Mouse (Mus musculus) splenic B cell, adult 2 months (primary cell): ENCODE data around the gene Plcb1.

Source experiments
- DNase-seq: peaks from one replicate; pipeline ENCODE4 v3.0.0-alpha.2; 2011; ENCODE audit warnings: low read depth, low spot score
- H3K27me3 ChIP-seq: 2 replicates; pipeline ENCODE4 v1.6.1; 2012; ENCODE audit warnings: mild to moderate bottlenecking, low read length, moderate library complexity, mixed read lengths; ENCODE audit not compliant: control insufficient read depth, poor library complexity, insufficient read depth, severe bottlenecking
- H3K36me3 ChIP-seq: 2 replicates; pipeline ENCODE4 v1.6.1; 2012; ENCODE audit warnings: mild to moderate bottlenecking, low read length, moderate library complexity, mixed read lengths; ENCODE audit not compliant: control insufficient read depth, poor library complexity, insufficient read depth, severe bottlenecking

The Plcb1 gene

GRCm38 (mm10) chr2:135397970-135398369 is 612.1 kb downstream of the Plcb1 start:
- DNase-seq = no peak
- H3K36me3 ChIP-seq = no peaks in the 10 kb centered on the region
- no peaks in the 10 kb centered on the region for H3K27me3 ChIP-seq

GRCm38 (mm10) chr2:135399760-135400159 is 613.9 kb downstream of the Plcb1 start:
- no peak for DNase-seq
- no peaks in the 10 kb centered on the region for H3K27me3 ChIP-seq
- H3K36me3 ChIP-seq = no peaks in the 10 kb centered on the region

DNA sequence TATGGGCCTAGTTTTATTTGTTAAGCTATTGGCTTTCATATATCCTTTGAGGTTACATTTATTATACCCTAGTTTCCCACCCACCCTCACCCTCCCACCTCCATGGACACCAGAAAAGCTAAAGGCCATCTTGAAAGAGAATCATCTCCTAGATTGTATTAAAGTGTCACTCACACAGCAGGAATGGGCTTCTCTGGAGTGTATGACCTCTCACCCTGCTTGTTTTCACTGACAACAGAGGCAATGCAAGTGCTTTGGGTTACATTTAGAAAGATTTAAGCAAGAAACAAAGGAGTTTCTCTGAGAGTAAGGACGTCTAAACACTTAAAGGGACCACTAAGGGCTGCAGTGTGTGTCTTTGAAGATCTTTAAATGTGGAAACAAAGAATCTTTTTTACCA is 617.0 kb downstream of the Plcb1 start:
- DNase-seq = no peak
- Histone ChIP-seq H3K27me3 (no peaks in the 10 kb centered on the region), H3K36me3 (no peaks in the 10 kb centered on the region)

GRCm38 (mm10) chr2:135403344-135403743 is 617.5 kb downstream of the Plcb1 start:
- DNase-seq = no peak
- no peaks in the 10 kb centered on the region for H3K36me3 ChIP-seq
- H3K27me3 ChIP-seq = no peaks in the 10 kb centered on the region

DNA sequence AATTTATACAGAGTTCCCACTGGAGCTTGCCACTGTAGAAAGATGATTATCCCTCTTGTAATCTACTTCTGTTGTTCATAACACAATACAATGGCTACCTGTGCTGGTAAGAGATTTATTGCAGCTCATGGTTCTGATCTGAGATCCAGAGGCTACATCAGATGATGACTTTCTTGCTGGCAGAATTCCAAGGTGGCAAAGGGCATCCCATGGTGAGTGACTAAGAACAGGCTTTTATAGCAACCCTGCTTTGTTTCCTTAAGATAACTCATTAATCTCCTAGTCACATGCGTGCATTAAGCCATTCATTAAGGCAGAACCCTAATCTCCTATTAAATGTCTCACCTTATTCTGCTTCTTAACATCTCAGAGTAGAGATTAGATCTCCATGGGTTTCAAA is 618.2 kb downstream of the Plcb1 start:
- Histone ChIP-seq H3K27me3 (no peaks in the 10 kb centered on the region), H3K36me3 (no peaks in the 10 kb centered on the region)
- no peak for DNase-seq

DNA sequence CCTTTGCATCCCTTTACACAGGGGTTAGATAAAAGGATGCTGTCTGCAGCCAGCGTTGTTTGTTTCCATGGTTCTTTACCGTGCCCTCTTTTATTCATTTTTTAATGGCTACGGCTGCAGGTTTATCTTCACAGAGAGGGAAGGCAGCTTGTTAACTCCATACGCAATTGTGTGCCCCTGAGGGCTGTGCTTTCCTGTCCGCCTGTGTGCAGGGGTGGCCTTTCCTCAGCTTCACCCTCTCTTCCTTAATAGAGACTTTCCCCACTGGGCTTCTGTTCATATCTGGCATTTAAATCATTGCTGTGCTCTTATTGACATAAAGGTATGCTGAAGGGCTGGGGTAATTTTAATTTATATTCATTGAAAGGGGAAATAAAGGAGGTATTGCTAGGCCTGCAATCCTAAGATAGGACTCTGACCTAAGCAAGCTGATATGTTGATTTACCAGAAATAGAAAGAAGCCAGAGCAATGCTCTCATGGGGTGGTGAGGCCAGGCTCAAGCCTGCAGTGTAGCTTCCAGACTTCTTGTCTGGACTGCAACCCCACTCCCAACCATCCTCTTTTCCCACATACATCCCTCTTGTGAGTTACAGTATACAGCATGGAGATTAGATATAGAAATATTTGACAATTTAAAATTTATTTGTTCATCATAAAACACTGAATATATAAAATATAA is 623.7 kb downstream of the Plcb1 start:
- Histone ChIP-seq H3K27me3 (no peaks in the 10 kb centered on the region), H3K36me3 (no peaks in the 10 kb centered on the region)
- no peak for DNase-seq

DNA sequence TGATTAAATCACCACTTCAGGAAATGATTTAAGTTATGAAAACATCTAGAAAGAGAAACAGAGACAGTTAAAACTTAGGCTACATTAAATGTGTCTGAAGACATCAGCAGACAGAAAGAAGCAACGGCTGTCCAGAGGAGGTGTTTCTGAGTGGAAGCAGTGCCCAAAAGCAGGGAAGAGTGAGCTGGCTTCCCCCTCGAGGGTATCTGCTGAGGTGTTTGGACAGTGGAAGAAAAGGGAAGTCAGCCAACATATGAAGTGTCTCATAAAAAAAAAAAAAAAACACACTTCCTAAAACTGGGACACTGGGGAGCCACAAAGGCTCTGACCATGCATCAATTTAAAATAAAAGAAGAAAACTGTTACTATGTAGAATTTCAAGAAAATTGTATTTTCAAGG is 625.8 kb downstream of the Plcb1 start:
- no peaks in the 10 kb centered on the region for H3K36me3 ChIP-seq
- H3K27me3 ChIP-seq = no peaks in the 10 kb centered on the region
- no peak for DNase-seq

DNA sequence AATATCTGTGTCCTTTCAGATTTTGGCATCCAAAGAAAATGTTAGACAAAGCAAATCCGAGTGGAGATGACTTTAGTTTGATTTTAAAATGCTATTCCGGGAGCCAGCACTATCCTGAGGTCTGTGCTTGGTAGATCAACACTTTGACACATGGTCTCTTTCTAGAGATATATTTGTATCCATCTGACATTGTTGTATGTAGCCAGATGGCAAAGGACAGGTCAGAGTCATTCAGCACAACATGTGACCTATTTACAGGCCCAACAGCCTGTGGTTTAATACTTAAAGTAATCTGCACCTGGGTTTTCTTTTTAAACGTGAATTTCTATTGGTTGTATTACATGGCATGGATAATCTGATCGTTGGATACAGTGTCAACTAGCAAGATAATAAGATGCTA is 629.3 kb downstream of the Plcb1 start:
- H3K27me3 ChIP-seq = no peaks in the 10 kb centered on the region
- DNase-seq = no peak
- H3K36me3 ChIP-seq = no peaks in the 10 kb centered on the region

DNA sequence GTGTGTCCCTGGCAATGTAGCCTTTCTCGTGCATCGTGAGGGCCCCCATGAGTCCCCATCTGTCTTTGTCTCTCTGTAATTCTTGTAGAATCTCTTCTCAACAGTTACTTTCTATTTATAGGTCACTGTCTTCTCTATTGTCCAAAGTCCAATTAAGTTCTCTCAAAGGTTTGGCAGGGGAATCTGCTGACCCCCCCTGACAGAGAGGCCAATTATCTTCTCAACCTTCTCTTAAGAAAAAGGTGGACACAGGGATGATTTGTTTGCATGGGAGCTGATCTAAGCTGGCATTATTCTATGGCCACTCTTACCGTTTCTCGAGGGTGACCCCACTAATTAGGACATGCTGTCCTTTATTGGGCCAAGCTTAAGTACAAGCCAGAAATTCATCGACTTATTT is 633.4 kb downstream of the Plcb1 start:
- Histone ChIP-seq H3K36me3 (no peaks in the 10 kb centered on the region), H3K27me3 (no peaks in the 10 kb centered on the region)
- DNase-seq = no peak

DNA sequence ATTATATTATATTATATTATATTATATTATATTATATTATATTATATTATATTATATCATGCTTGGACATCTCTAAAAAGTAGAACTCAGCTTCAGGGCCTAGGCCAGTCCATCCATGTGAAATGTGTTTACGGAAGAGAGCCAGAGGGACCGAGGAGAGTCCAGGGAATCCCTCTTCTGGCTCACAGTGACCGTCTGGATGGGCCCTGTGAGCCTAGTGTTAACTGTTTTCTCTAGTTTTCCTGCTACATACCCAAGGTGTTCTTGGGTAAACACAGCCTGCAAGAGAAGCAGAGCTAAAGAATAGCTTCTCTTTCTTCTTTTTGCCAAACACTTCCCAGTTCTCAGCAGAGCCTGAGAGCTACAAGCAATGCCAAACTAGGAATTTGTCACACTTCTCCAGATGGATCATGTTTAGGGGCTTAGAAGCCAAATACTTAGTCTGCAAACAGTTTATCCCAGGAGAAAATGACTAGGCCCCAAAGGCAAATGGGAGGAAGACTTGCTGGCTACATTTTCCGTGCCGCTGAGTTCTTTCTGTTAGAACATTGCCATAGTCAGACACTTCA is 649.2 kb downstream of the Plcb1 start:
- Histone ChIP-seq H3K27me3 (no peaks in the 10 kb centered on the region), H3K36me3 (no peaks in the 10 kb centered on the region)
- no peak for DNase-seq

DNA sequence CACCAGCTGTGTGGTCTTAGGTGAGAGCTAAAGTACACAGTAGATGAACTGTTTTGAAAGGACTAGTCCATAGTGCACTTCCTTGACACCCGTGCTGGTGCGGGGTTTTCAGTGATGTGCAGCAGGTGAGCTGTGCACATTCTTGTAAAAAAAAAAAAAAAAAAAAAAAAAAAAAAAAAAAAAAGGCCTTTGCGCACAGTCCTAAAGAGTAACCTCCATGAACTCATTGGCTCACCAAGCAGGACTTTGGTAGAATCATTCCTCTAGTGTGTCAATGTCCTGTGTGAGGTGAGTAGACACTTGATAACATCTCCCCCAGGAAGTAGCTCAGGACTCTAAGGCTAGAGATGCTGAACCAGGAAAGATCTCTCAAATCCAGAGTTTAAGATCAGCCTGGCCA is 653.2 kb downstream of the Plcb1 start:
- no peak for DNase-seq
- H3K36me3 ChIP-seq = no peaks in the 10 kb centered on the region

DNA sequence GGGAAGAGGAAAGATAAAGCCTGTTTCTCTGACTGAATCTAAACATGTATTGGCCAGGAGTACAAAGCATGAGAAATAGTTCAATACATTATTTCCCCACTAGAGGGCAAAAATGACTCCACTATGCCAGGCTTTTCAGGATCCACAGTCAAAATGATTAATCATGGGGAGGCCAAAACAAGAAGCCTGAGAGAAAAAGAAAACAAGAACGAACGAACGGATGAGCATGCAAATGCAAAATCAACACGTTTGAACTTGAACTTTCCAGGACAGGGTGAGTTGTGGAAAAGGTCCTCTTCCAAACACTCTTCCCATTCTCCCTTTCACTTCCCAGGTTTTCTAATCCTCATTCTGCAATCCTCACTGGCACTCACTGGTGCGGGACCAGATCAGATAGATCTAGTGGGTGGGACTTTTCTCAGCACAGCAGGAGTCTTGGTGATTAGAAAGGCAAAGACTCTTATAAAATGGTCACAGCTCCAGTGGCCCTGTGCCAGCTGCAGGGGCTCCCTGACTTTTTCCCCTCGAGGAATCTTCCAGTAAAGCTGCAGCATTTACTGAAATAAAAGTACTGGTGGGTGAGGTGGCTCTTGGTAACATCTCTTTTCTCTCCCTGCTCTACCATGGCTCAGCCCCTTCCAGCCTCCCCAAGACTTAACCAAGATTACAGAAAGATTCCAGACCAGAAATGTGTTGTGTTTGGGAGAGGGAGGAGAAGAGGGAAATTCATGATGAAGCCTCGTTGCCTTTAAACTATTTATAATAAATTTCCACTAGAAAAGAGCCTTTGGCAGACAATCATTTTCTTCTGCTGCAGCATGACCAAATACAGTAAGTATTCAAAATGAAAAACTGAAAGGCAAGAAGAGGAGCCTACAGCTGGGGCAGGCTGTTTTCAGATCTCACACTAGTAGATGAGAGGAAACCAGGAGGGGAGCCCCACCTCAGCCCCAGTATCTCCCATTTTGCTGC is 654.0 kb downstream of the Plcb1 start:
- Histone ChIP-seq H3K27me3 (no peaks in the 10 kb centered on the region), H3K36me3 (no peaks in the 10 kb centered on the region)
- no peak for DNase-seq

More for the DNA sequence above, 653.2 kb downstream of the Plcb1 start:
- no peaks in the 10 kb centered on the region for H3K27me3 ChIP-seq

- no peak for DNase-seq
- no peaks in the 10 kb centered on the region for H3K36me3 ChIP-seq
- no peaks in the 10 kb centered on the region for H3K27me3 ChIP-seq
These were observed 667.7 kb downstream of the Plcb1 start for GRCm38 (mm10) chr2:135453581-135453980.

DNA sequence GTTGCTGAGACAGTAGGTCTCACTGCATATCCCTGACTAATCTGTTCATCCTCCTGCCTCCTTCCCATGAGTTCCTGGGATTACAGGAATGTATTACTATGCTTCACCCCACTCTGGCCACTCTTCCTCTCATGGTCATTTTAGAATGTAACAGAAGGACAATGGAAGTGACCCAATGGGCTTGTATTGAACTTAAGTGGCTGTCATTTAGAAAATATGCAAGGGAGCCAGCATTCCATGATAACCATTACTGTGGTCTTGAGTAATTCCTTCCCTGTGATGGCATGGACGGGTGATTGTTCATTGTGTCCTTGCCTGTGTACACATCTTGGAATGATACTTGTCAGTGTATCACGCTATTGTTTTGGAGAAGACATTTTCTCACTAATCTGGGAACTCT is 668.1 kb downstream of the Plcb1 start:
- no peaks in the 10 kb centered on the region for H3K36me3 ChIP-seq
- no peaks in the 10 kb centered on the region for H3K27me3 ChIP-seq
- no peak for DNase-seq

DNA sequence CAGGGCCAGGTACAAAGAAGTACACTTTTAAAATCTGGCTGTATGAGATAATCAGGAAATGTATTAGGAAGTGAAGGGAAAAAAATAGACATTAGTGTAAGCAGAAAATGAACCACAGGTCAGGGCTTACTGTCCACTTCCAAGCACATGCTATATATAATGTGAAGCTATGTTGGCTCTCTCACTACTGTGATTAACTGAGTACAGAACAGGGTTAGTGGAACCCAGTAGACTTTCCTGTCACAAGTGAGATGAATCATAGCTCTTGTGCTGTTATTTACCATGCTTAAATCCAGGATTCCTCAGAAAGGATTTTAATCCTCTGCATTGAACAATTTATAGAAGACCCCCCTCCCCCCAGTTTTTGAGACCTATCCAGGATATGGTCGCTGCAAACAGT is 668.6 kb downstream of the Plcb1 start:
- H3K27me3 ChIP-seq = no peaks in the 10 kb centered on the region
- no peak for DNase-seq
- H3K36me3 ChIP-seq = no peaks in the 10 kb centered on the region
